Mouse (Mus musculus) cortical plate, adult 2 months (tissue): ENCODE measurements around the gene L1cam. TPM values are rescaled to one million over a fixed set of nuclear protein-coding genes. Genes with fewer than 3 reads are reported as not detected.

Experiments used
- H3K27ac ChIP-seq: fragments of 200-500 bp; 2 replicates; pipeline ENCODE4 v1.5.1; 2012; ENCODE audit warnings: low read length, control low read depth, inconsistent platforms; ENCODE audit not compliant: insufficient read depth
- H3K4me1 ChIP-seq: fragments of 200-500 bp; 2 replicates; pipeline ENCODE4 v1.6.1; 2011; ENCODE audit warnings: low read length; ENCODE audit not compliant: control insufficient read depth, insufficient read depth
- H3K4me3 ChIP-seq: fragments of 200-500 bp; 2 replicates; pipeline ENCODE4 v1.5.1; 2011; ENCODE audit warnings: mild to moderate bottlenecking, low read length, control low read depth; ENCODE audit not compliant: insufficient read depth
- CTCF ChIP-seq: fragments of 200-500 bp; IDR thresholded peaks from 2 replicates; pipeline ENCODE4 v1.5.1; 2011; ENCODE audit warnings: mild to moderate bottlenecking, control low read depth, low read length; ENCODE audit not compliant: insufficient read depth; ENCODE audit errors: extremely low read depth
- POLR2A ChIP-seq: fragments of 200-500 bp; IDR thresholded peaks from 2 replicates; pipeline ENCODE4 v1.6.1; 2011; ENCODE audit warnings: mild to moderate bottlenecking, low read length, control low read depth; ENCODE audit not compliant: insufficient read depth; ENCODE audit errors: extremely low read depth
- polyA plus RNA-seq: library from polyadenylated mRNA; depleted of rRNA; stranded (reverse); fragments of >200 nt; gene quantifications from 2 replicates; pipeline ENCODE4 v1.2.3, GENCODE M21; 2012; rRNA removed

Gene L1cam
- polyA plus RNA-seq: 91.8 and 97.1 TPM in 2 replicates

DNA sequence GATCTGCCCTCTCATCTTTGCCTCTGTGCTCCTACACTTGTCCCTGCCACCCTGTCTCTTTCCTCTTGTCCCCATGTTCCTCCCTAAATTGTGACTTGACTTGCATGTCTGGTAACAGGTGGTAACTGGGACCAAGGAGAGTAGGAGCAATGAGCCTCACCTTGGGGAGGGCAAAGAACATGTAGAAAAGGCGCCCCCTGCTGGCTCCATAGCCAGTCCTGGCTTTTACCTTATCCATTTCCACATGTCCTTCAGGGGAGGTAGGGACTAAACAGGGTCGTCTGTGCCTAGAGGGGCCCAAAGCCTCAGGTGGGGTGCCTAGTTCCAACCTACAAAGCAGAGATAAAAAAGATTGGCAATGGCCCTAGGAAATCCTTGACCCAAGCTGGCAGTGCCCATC, at the start of gene L1cam:
Gene L1cam (minus strand): TSS at position 387 of the 400 bp plus-strand sequence.
- Histone ChIP-seq H3K4me3 (no peak within 1 kb of the TSS), H3K27ac (no peak within 1 kb of the TSS), H3K4me1 (no peaks in the 10 kb centered on the region)
- TF ChIP-seq POLR2A: no peak
- peak; percentile 46 for TF ChIP-seq CTCF

DNA sequence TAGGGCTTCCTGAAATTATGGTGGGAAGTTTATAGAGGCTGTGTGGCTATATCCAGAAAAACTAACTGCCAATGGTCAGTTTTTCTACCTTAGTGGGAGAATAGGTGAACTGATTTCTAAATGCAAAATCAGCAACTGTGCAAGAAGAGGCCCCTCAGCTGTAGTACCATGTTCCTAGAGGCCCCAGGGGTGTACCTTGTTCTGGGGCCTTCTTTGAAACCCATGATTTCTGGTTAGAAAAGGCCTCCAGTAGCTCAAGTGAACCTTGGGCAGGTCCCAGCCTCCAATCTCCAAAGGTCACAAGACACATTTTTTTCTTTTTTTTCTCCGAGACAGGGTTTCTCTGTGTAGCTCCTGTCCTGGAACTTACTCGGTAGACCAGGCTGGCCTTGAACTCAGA, 46.4 kb upstream of the L1cam start:
- TF ChIP-seq POLR2A: no peak
- TF ChIP-seq CTCF: no peak
- no peak overlapping the region for H3K27ac ChIP-seq
- H3K4me1 ChIP-seq: no peaks in the 10 kb centered on the region
- no peak overlapping the region for H3K4me3 ChIP-seq

DNA sequence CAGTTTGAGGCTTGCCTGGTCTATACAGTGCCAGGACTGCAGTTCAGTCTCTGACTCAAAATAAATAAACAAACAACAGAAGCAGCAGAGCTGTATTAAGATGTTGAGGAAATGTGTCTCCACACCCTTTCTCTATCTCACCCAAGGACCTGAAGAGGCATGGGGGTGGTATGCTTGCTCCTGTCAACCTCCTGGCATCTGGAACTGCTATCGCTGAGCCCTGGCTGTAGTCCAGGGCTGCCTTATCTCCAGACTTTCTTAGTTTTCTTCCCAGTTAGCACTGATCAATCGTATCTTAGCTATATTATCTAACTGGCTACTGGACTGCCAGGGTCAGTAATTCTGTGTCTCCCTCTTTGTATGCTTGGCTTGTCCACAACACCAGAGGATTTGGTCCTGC, 46.0 kb upstream of the L1cam start:
- H3K4me1 ChIP-seq: no peaks in the 10 kb centered on the region
- no peak overlapping the region for H3K4me3 ChIP-seq
- no peak overlapping the region for H3K27ac ChIP-seq
- TF ChIP-seq POLR2A (no peak), CTCF (no peak)

DNA sequence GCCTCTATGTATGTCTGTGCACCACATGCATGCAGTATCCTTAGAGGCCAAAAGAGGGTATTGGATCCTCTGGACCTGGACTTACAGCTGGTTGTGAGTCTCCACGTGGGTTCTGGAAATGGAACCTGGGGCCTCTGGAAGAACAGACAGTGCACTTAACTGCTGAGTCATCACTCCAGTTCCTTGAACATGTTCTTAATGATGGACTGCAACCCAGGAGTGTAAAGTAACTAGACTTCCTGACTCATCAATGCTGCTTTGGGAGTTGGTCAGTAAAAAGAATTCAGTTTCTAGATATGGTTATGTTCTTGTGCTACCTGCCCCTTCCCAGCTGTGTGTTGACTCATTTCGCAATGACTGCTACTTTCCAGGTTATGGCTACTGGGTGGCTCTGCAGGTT, 36.0 kb upstream of the L1cam start:
- H3K4me1 ChIP-seq: no peaks in the 10 kb centered on the region
- no peak overlapping the region for H3K4me3 ChIP-seq
- TF ChIP-seq CTCF (no peak), POLR2A (no peak)
- no peak overlapping the region for H3K27ac ChIP-seq

DNA sequence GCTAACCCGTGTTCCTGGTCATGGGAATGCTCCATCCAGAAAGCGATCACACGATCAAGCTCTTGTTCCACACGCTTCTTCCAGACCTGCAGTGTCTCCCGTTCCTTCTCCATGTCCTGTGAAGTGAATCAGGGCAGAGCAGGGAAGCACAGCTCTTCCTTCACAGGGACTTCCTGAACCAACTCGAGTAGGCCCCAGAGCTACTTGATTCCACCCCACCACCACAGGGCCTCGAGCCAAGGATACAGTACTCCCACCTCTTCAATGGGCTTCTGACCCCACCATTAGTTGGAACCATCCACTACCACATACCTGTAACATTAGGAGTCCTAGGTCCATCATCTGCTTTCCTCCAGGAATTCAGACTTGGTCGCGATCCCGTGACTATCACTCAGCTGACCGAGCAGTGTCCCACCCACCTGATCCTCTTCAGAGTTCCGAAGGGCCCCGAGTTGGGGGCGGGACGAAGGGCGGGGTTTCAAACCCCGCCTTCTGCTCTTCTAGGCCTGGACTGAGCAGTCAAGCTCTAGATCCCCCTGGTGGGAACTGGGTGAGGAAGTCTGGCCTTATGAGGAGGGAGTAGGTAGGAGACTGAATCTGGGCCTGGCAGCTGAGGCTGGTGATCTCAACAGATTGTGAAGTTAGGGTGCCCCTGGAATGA, 34.6 kb upstream of the L1cam start, which contains the start of gene Renbp:
Gene Renbp (minus strand): TSS at position 449 of the 661 bp plus-strand sequence.
- Histone ChIP-seq H3K4me3 (peak within 1 kb of the TSS; percentile 17; the same call in 1 of the 2 replicates), H3K27ac (no peak within 1 kb of the TSS), H3K4me1 (no peaks in the 10 kb centered on the region)
- no peak for TF ChIP-seq CTCF
- no peak for TF ChIP-seq POLR2A

DNA sequence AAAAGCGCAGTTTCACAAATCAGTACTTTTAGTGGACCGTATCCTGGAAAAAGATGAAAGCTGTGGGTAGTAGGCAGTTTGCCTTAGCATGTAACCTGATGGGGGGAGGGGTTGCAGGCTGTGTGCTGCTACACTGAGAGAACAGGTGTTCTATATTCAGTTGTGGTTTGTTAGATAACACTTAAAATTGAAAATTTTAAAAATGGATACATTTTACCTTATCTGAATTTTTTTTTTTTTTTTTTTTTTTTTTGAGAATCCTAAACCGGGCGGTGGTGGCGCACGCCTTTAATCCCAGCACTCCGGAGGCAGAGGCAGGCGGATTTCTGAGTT, 26.6 kb upstream of the L1cam start:
- Histone ChIP-seq H3K4me3 (peak overlapping the region; percentile 78), H3K27ac (no peak overlapping the region), H3K4me1 (no peaks in the 10 kb centered on the region)
- TF ChIP-seq CTCF: no peak
- no peak for TF ChIP-seq POLR2A

DNA sequence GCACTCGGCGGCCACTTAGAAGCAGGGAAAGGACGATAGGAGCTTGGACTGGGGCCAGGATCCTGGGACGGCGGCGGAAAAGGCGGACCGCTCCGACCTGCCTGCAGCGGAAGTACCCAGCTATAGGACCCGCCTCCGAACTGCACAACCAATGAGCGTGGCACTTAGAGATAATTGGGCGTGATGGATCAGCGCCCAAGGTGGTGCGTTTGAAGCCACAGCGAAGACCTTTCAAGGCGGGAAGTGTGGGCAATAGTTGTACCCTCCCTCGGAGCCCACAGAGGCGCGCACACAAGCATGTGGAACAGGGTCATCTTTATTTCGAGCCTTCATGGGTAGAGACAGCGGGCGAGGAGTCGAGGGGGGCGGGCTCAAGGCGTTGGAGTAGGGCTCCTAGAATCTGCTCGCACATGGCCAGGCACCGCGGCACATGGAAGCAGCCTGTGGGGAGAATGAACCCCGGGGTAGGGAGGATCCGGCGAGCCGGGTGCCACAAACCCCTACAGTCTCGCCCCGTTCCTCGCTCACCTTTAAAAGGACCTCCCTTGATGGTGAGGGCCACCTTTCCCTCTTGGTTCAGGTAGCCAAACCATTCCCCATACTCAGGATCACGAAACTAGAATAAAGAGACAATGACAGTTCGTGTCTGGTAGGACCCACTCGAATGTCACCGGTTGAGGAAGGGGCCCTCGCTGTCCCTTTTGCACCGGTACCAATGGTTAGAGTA, 26.1 kb upstream of the L1cam start, which contains the start of the genes Arhgap4 and Naa10:
Gene Arhgap4 (minus strand): TSS at position 48 of the 727 bp plus-strand sequence.
Gene Naa10 (minus strand): TSS at position 122 of the 727 bp plus-strand sequence.
- H3K27ac ChIP-seq: no peak within 1 kb of the TSS
- no peaks in the 10 kb centered on the region for H3K4me1 ChIP-seq
- peak within 1 kb of the TSS; percentile 78 for H3K4me3 ChIP-seq
- TF ChIP-seq POLR2A: no peak
- no peak for TF ChIP-seq CTCF

DNA sequence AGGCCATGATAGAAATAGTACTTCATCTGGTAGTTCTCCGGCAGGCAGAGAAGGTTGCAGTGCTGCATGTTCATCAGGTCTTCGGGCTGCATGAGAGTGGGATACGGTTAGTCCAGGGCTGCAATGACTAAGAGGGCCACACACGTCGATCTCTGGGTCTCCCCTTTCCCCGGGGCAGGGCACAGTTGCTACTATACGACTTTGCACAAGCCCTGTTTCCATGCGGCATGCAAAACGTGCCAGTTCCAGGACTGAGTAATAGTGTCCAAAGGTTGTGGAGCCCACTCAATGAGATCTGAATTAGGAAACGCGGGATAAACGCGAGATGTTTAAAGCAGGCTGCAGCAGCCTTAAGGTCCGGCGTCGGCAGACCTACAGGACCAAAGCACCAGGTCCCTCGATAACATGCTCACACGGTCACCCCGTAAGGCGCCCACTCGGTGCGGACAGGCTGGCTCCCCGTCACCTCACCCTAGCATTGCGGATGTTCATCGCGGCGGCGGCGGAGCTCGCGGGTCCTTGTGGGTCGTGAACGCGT, 25.4 kb upstream of the L1cam start:
- no peaks in the 10 kb centered on the region for H3K4me1 ChIP-seq
- TF ChIP-seq POLR2A (no peak), CTCF (no peak)
- H3K27ac ChIP-seq: no peak overlapping the region
- peak overlapping the region; percentile 78 for H3K4me3 ChIP-seq

DNA sequence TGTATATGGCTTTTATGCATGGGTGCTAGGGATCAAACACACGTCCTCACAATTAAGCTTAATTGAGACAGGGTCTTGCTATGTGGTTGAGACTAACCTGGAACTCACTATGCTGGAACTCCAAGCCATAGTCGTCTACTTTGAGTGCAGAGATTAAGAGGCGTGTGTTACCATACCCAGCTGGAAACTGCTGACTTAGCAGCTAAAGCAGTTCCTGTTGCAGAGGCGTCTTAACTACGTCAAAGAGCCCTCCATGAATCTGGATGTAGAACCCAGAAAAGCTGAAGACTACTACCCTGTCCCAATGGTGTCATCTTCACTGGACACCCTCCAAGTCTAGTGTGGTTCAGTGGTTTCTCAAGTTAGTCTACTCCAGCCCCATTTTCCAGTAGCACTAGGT, 22.7 kb upstream of the L1cam start:
- no peaks in the 10 kb centered on the region for H3K4me1 ChIP-seq
- H3K4me3 ChIP-seq: no peak overlapping the region
- no peak overlapping the region for H3K27ac ChIP-seq
- TF ChIP-seq POLR2A: no peak
- no peak for TF ChIP-seq CTCF
